Mouse (Mus musculus) ES-E14 (cell line): Measurements from ENCODE around the gene Foxj2.

Experiments
- HCFC1 ChIP-seq: IDR thresholded peaks from 2 replicates; pipeline ENCODE4 v1.6.1; 2012; ENCODE audit warnings: low read length, inconsistent platforms, borderline replicate concordance; ENCODE audit not compliant: insufficient read depth
- ZNF384 ChIP-seq: IDR thresholded peaks from 2 replicates; pipeline ENCODE4 v1.6.1; 2012; ENCODE audit warnings: low read depth, low read length, inconsistent platforms

GRCm38 (mm10) chr6:122811771-122812600 is 7.7 kb upstream of the Foxj2 start:
- no peak for TF ChIP-seq HCFC1
- no peak for TF ChIP-seq ZNF384
